8 mouse cellular contexts compared by ENCODE assay signal in the genomic region with DNA sequence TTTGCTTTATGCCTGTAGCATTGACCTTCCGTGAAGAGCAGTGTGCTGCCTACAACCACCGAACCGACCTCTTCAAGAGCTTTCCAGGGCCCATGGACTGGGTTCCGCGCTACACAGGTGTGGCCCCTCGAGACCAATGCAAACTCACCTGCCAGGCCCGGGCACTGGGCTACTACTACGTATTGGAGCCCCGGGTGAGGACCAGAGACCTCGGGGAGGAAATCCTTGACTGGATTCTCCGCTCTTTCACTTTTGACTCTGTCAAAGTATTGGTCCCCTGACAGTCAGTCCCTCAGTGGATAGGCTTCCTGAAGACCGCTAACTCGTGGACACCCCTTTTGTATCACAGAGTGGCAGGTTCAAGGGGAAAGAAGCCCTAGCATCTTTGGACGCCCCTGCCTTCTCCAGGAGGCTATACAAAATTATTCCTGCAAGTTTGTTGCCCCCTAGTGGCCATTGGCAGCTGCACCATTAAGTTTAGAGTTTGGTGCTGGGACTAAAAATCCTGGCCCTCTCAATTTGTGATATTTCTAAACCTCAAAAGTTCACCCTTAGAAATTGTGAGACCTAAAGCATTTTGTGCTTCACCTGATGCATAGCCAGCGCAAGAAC. TPM values are rescaled to one million over a fixed set of nuclear protein-coding genes. Genes with fewer than 3 reads are reported as not detected.
DNase-seq lines count a peak whose midpoint lies in the region; ATAC-seq and TF ChIP-seq lines count a peak whose summit lies in the region.

No protein-coding gene starts in this region.

- peak; percentile 45; the same call in 1 of the 2 replicates for ATAC-seq in forebrain, embryonic 14.5 days

- H3K79me3 ChIP-seq in C2C12 (ENCODE audit: low read depth), result no peaks in the 10 kb centered on the region

- H3K27ac ChIP-seq in bone marrow macrophage, adult 2 months (ENCODE audit: insufficient read depth, low read depth, low read length), result no peak overlapping the region
- H3K27ac ChIP-seq in forebrain, embryonic 14.5 days (ENCODE audit: low read depth, low read length), result no peak overlapping the region
- no peak overlapping the region for H3K27ac ChIP-seq in spleen, adult 2 months (ENCODE audit: insufficient read depth, low read length)

- H3K4me2 ChIP-seq in forebrain, embryonic 14.5 days (ENCODE audit: low read length), result no peak overlapping the region

- H3K9me3 ChIP-seq in forebrain, embryonic 14.5 days (replicated peaks; ENCODE audit: control insufficient read depth, low read length), result no peaks in the 10 kb centered on the region

- no peak overlapping the region for H3K4me3 ChIP-seq in C2C12 (ENCODE audit: insufficient read depth, poor library complexity, severe bottlenecking)
- H3K4me3 ChIP-seq in bone marrow macrophage, adult 2 months (ENCODE audit: insufficient read depth, low read length), result no peak overlapping the region
- H3K4me3 ChIP-seq in forebrain, embryonic 14.5 days (ENCODE audit: low read depth, low read length), result no peak overlapping the region
- H3K4me3 ChIP-seq in spleen, adult 2 months (ENCODE audit: extremely low read depth, insufficient read depth, insufficient read length), result no peak overlapping the region

- WGBS in forebrain, embryonic 14.5 days, result 67% methylated on average over 15 of the region's 15 CpGs
- 66% methylated on average over 15 of the region's 15 CpGs for WGBS in spleen, adult 2 months

- H3ac ChIP-seq in C2C12 (ENCODE audit: control insufficient read depth, insufficient read length, low read depth), result no peak overlapping the region

- DNase-seq in heart, adult 18-20 months, result peak; percentile 70 to 83
- DNase-seq in heart, postnatal 25 days (ENCODE audit: low spot score), result no peak
- DNase-seq in forebrain, embryonic 14.5 days (ENCODE audit: low spot score), result peak; percentile 83
- peak; percentile 79 for DNase-seq in kidney, adult 9 months
- DNase-seq in lung, postnatal 25 days (ENCODE audit: low spot score), result peak; percentile 69
- DNase-seq in spleen, adult 2 months (ENCODE audit: low read depth in 1 of 2, low spot score in 2 of 2), result peak in 1 of 2 experiments; percentile 55

- intact Hi-C loops in heart, postnatal 25 days (cut with DNase I), result loop anchor here (2.0 kb wide), 2 partner anchors 30 to 138 kb away; no protein-coding TSS in a partner anchor

- H3K36me3 ChIP-seq in C2C12 (ENCODE audit: control insufficient read depth, insufficient read depth), result peaks cover 9% of the 10 kb centered on the region
- H3K36me3 ChIP-seq in forebrain, embryonic 14.5 days (ENCODE audit: control insufficient read depth, insufficient read depth, low read length), result no peaks in the 10 kb centered on the region
- no peaks in the 10 kb centered on the region for H3K36me3 ChIP-seq in spleen, adult 2 months (ENCODE audit: control insufficient read depth, insufficient read depth, low read length)

- TF ChIP-seq POLR2A in bone marrow macrophage, adult 2 months (IDR thresholded peaks at IDR 0.05; ENCODE audit: borderline replicate concordance, low read depth, low read length), result no peak
- TF ChIP-seq POLR2A in spleen, adult 2 months (IDR thresholded peaks at IDR 0.05; ENCODE audit: low read depth, low read length), result no peak

- H3K27me3 ChIP-seq in C2C12 (ENCODE audit: control insufficient read depth, insufficient read depth, insufficient read length), result no peaks in the 10 kb centered on the region
- H3K27me3 ChIP-seq in forebrain, embryonic 14.5 days (replicated peaks; ENCODE audit: control insufficient read depth, insufficient read depth, low read length), result no peaks in the 10 kb centered on the region
- H3K27me3 ChIP-seq in spleen, adult 2 months (ENCODE audit: control insufficient read depth, insufficient read depth, low read length), result 0 out of 2 replicates have a peak, but pooled peaks cover 2% of the 10 kb centered on the region

- H3K9ac ChIP-seq in forebrain, embryonic 14.5 days (ENCODE audit: low read length), result no peak overlapping the region

- peak; percentile 39 for TF ChIP-seq CTCF in C2C12 (IDR thresholded peaks at IDR 0.05; ENCODE audit: control insufficient read depth, insufficient read depth, insufficient read length)
- peak; percentile 58 for TF ChIP-seq CTCF in bone marrow macrophage, adult 2 months (IDR thresholded peaks at IDR 0.05; ENCODE audit: low read depth, low read length)
- TF ChIP-seq CTCF in spleen, adult 2 months (IDR thresholded peaks at IDR 0.05; ENCODE audit: extremely low read depth, insufficient read depth, insufficient read length, insufficient replicate concordance), result peak; percentile 59; the same call in 1 of the 2 replicates

- no peaks in the 10 kb centered on the region for H3K79me2 ChIP-seq in C2C12 (ENCODE audit: control insufficient read depth, insufficient read depth)

- peaks cover 19% of the 10 kb centered on the region for H3K4me1 ChIP-seq in bone marrow macrophage, adult 2 months (ENCODE audit: control insufficient read depth, insufficient read depth, low read length)
- peaks cover 8% of the 10 kb centered on the region for H3K4me1 ChIP-seq in forebrain, embryonic 14.5 days (ENCODE audit: control insufficient read depth, insufficient read depth, low read length)
- H3K4me1 ChIP-seq in spleen, adult 2 months (ENCODE audit: control insufficient read depth, insufficient read depth, insufficient read length), result no peaks in the 10 kb centered on the region

TF ChIP-seq in C2C12, 6 proteins besides CTCF, POLR2A, EP300 and RAD21:
- no peak for TF ChIP-seq USF1 (IDR thresholded peaks at IDR 0.05; ENCODE audit: low read depth)
- no peak for TF ChIP-seq FOSL1 (IDR thresholded peaks at IDR 0.05; ENCODE audit: insufficient read depth, low read length, poor library complexity, severe bottlenecking)
- no peak for TF ChIP-seq MYOD1 (IDR thresholded peaks at IDR 0.05; ENCODE audit: control insufficient read depth, insufficient read length, low read depth)
- no peak for TF ChIP-seq CEBPB (IDR thresholded peaks at IDR 0.05; ENCODE audit: low read depth)
- no peak for TF ChIP-seq MAX (IDR thresholded peaks at IDR 0.05)
- no peak for TF ChIP-seq MYOG (IDR thresholded peaks at IDR 0.05; ENCODE audit: control insufficient read depth, extremely low read depth, insufficient read length)

RNA-seq across cellular contexts. Expression of a gene that starts 5.9 kb away (rescaled TPM):
- total RNA-seq in heart, adult 18-20 months (2021), result 1,000 to 10,000 TPM; 1,592 to 1,593 TPM
- 1,000 to 10,000 TPM; 1,437 to 1,441 TPM for total RNA-seq in heart, postnatal 25 days (2021)
- polyA plus RNA-seq in C2C12 (2012; fragmentation: generic; extraction: Trizol), result 227 TPM
- polyA plus RNA-seq in bone marrow macrophage, adult 2 months (2012; ENCODE audit: insufficient read depth, insufficient read length, missing spikeins), result 122 and 131 TPM in 2 replicates
- polyA plus RNA-seq in forebrain, embryonic 14.5 days (2014; fragmentation: Nextera tagmentation; extraction: Ambion mirVana), result 244 and 260 TPM in 2 replicates
- polyA plus RNA-seq in spleen, adult 2 months (2012; rRNA removed), result 52.4 and 59.6 TPM in 2 replicates

RNA-seq across cellular contexts. Expression of a gene that starts 6.8 kb away (rescaled TPM):
- total RNA-seq in heart, adult 18-20 months (2021), result 1 to 10 TPM in 1 of 2 experiments, under 1 TPM in 1; 0.57 to 1.2 TPM
- 1 to 10 TPM in 1 of 2 experiments, under 1 TPM in 1; 0.49 to 2.0 TPM for total RNA-seq in heart, postnatal 25 days (2021)
- 6.7 TPM for polyA plus RNA-seq in C2C12 (2012; fragmentation: generic; extraction: Trizol)
- 0.21 TPM in 1 of 2 replicates, not detected in the other for polyA plus RNA-seq in bone marrow macrophage, adult 2 months (2012; ENCODE audit: insufficient read depth, insufficient read length, missing spikeins)
- 2.5 and 3.9 TPM in 2 replicates for polyA plus RNA-seq in forebrain, embryonic 14.5 days (2014; fragmentation: Nextera tagmentation; extraction: Ambion mirVana)
- 0.63 and 0.64 TPM in 2 replicates for polyA plus RNA-seq in spleen, adult 2 months (2012; rRNA removed)

RNA-seq across cellular contexts. Expression of a gene that starts 13.1 kb away (rescaled TPM):
- total RNA-seq in heart, adult 18-20 months (2021), result 10 to 100 TPM; 18.7 to 19.6 TPM
- 10 to 100 TPM; 16.4 to 17.8 TPM for total RNA-seq in heart, postnatal 25 days (2021)
- 17.4 TPM for polyA plus RNA-seq in C2C12 (2012; fragmentation: generic; extraction: Trizol)
- polyA plus RNA-seq in bone marrow macrophage, adult 2 months (2012; ENCODE audit: insufficient read depth, insufficient read length, missing spikeins), result 40.4 and 46.1 TPM in 2 replicates
- polyA plus RNA-seq in forebrain, embryonic 14.5 days (2014; fragmentation: Nextera tagmentation; extraction: Ambion mirVana), result 74.9 and 94.2 TPM in 2 replicates
- polyA plus RNA-seq in spleen, adult 2 months (2012; rRNA removed), result 59.5 and 67.8 TPM in 2 replicates

RNA-seq across cellular contexts. Expression of a gene that starts 22.9 kb away (rescaled TPM):
- total RNA-seq in heart, adult 18-20 months (2021), result 10 to 100 TPM; 10.2 to 13.4 TPM
- 10 to 100 TPM; 11.0 to 12.9 TPM for total RNA-seq in heart, postnatal 25 days (2021)
- not detected for polyA plus RNA-seq in C2C12 (2012; fragmentation: generic; extraction: Trizol)
- 3,398 and 3,733 TPM in 2 replicates for polyA plus RNA-seq in bone marrow macrophage, adult 2 months (2012; ENCODE audit: insufficient read depth, insufficient read length, missing spikeins)
- 25.1 and 31.5 TPM in 2 replicates for polyA plus RNA-seq in forebrain, embryonic 14.5 days (2014; fragmentation: Nextera tagmentation; extraction: Ambion mirVana)
- 237 and 307 TPM in 2 replicates for polyA plus RNA-seq in spleen, adult 2 months (2012; rRNA removed)

RNA-seq across cellular contexts. Expression of a gene that starts 23.9 kb away (rescaled TPM):
- 10 to 100 TPM; 13.1 to 13.6 TPM for total RNA-seq in heart, adult 18-20 months (2021)
- total RNA-seq in heart, postnatal 25 days (2021), result 10 to 100 TPM; 13.4 to 13.7 TPM
- polyA plus RNA-seq in C2C12 (2012; fragmentation: generic; extraction: Trizol), result 9.0 TPM
- polyA plus RNA-seq in bone marrow macrophage, adult 2 months (2012; ENCODE audit: insufficient read depth, insufficient read length, missing spikeins), result 28.1 and 38.1 TPM in 2 replicates
- polyA plus RNA-seq in forebrain, embryonic 14.5 days (2014; fragmentation: Nextera tagmentation; extraction: Ambion mirVana), result 41.4 and 46.0 TPM in 2 replicates
- 64.6 and 66.0 TPM in 2 replicates for polyA plus RNA-seq in spleen, adult 2 months (2012; rRNA removed)
